Mouse (Mus musculus) bone marrow, adult 2 months (tissue): Measurements from ENCODE around the gene Fxyd1. TPM values are rescaled to one million over a fixed set of nuclear protein-coding genes. Genes with fewer than 3 reads are reported as not detected.
A peak's percentile ranks its signal among the peaks of the same experiment; 100 is the strongest.

Experiments
- H3K27ac ChIP-seq: fragments of 200-500 bp; 2 replicates; pipeline ENCODE4 v1.5.1; 2012; ENCODE audit warnings: low read depth, mild to moderate bottlenecking, control low read depth, inconsistent platforms, low read length; ENCODE audit not compliant: control insufficient read depth, poor library complexity, insufficient read depth
- H3K4me1 ChIP-seq: fragments of 200-500 bp; 2 replicates; pipeline ENCODE4 v1.6.1; 2011; ENCODE audit warnings: low read length; ENCODE audit not compliant: control insufficient read depth, insufficient read depth
- H3K4me3 ChIP-seq: fragments of 200-500 bp; replicated peaks from 2 replicates; pipeline ENCODE3; 2011; ENCODE audit warnings: mild to moderate bottlenecking, low read depth, low read length, control low read depth; ENCODE audit not compliant: control insufficient read depth
- CTCF ChIP-seq: fragments of 200-500 bp; IDR thresholded peaks from 2 replicates; pipeline ENCODE4 v1.5.1; 2011; ENCODE audit warnings: low read length, control low read depth; ENCODE audit not compliant: control insufficient read depth, insufficient read depth
- POLR2A ChIP-seq: fragments of 200-500 bp; IDR thresholded peaks from 2 replicates; pipeline ENCODE4 v1.6.1; 2011; ENCODE audit warnings: low read depth, mild to moderate bottlenecking, control low read depth, low read length, borderline replicate concordance; ENCODE audit not compliant: control insufficient read depth
- WGBS: fragments of 180-500 bp; shearing (Covaris S2); methylation state at CpG from one replicate; pipeline ENCODE4 v1.1.7; 2018; 5-methylcytosine and 5-hydroxymethylcytosine counted together
- polyA plus RNA-seq: library from polyadenylated mRNA; stranded (reverse); fragments of >200 nt; gene quantifications from 2 replicates; pipeline ENCODE4 v1.2.4, GENCODE M21; 2011; ENCODE audit warnings: low replicate concordance; ENCODE audit not compliant: missing spikeins, insufficient read depth, insufficient read length

Gene Fxyd1
- 7.8 and 16.2 TPM in 2 replicates for polyA plus RNA-seq

- Histone ChIP-seq H3K4me3 (no peak within 1 kb of the TSS), H3K27ac (no peak within 1 kb of the TSS), H3K4me1 (no peaks in the 10 kb centered on the region)
- WGBS = 80% methylated on average over 2 of the region's 2 CpGs
- TF ChIP-seq POLR2A = no peak
Observed at GRCm38 (mm10) chr7:31057071-31057470, at the start of gene Fxyd1. Fxyd1 (minus strand) TSS chr7:31057199.

- WGBS = 11% methylated on average over 3 of the region's 3 CpGs
- Histone ChIP-seq H3K27ac (no peak overlapping the region), H3K4me3 (no peak overlapping the region), H3K4me1 (peaks cover under 1% of the 10 kb centered on the region; the same call in 1 of the 2 replicates)
- TF ChIP-seq CTCF = no peak
- TF ChIP-seq POLR2A = no peak
Observed at GRCm38 (mm10) chr7:31106166-31106565, 49.2 kb upstream of the Fxyd1 start.

GRCm38 (mm10) chr7:31105061-31105768, 48.2 kb upstream of the Fxyd1 start:
- no peak overlapping the region for H3K27ac ChIP-seq
- 52% methylated on average over 15 of the region's 15 CpGs for WGBS

GRCm38 (mm10) chr7:31100786-31101185, 43.8 kb upstream of the Fxyd1 start:
- no peak overlapping the region for H3K4me3 ChIP-seq
- TF ChIP-seq POLR2A (no peak), CTCF (no peak)
- WGBS = 54% methylated on average over 14 of the region's 14 CpGs

More at GRCm38 (mm10) chr7:31105061-31105768, 48.2 kb upstream of the Fxyd1 start:
- H3K4me1 ChIP-seq = no peaks in the 10 kb centered on the region
- no peak overlapping the region for H3K4me3 ChIP-seq
- peak; percentile 68 for TF ChIP-seq CTCF
- TF ChIP-seq POLR2A = no peak

GRCm38 (mm10) chr7:31099612-31099982, 42.6 kb upstream of the Fxyd1 start:
- Histone ChIP-seq H3K4me1 (no peaks in the 10 kb centered on the region), H3K27ac (no peak overlapping the region), H3K4me3 (no peak overlapping the region)
- WGBS = 83% methylated on average over 6 of the region's 6 CpGs
- TF ChIP-seq CTCF (peak; percentile 22; the same call in 1 of the 2 replicates), POLR2A (no peak)

More at GRCm38 (mm10) chr7:31100786-31101185, 43.8 kb upstream of the Fxyd1 start:
- H3K27ac ChIP-seq = no peak overlapping the region
- H3K4me1 ChIP-seq = no peaks in the 10 kb centered on the region

GRCm38 (mm10) chr7:31098697-31099611, 42.0 kb upstream of the Fxyd1 start:
- TF ChIP-seq POLR2A (no peak), CTCF (no peak)

GRCm38 (mm10) chr7:31097583-31098248, 40.7 kb upstream of the Fxyd1 start:
- TF ChIP-seq POLR2A (no peak), CTCF (peak; percentile 96)
- H3K4me1 ChIP-seq = no peaks in the 10 kb centered on the region
- no peak overlapping the region for H3K4me3 ChIP-seq
- whole genome bisulfite sequencing = 45% methylated on average over 20 of the region's 20 CpGs
- no peak overlapping the region for H3K27ac ChIP-seq

More at GRCm38 (mm10) chr7:31098697-31099611, 42.0 kb upstream of the Fxyd1 start:
- H3K4me3 ChIP-seq = no peak overlapping the region
- H3K27ac ChIP-seq = no peak overlapping the region
- H3K4me1 ChIP-seq = no peaks in the 10 kb centered on the region
- 83% methylated on average over 22 of the region's 22 CpGs for WGBS

GRCm38 (mm10) chr7:31096892-31097564, 40.0 kb upstream of the Fxyd1 start:
- no peak for TF ChIP-seq CTCF
- no peak for TF ChIP-seq POLR2A

More at GRCm38 (mm10) chr7:31096892-31097564, 40.0 kb upstream of the Fxyd1 start:
- no peak overlapping the region for H3K4me3 ChIP-seq
- no peak overlapping the region for H3K27ac ChIP-seq
- WGBS = 72% methylated on average over 9 of the region's 9 CpGs
- no peaks in the 10 kb centered on the region for H3K4me1 ChIP-seq
